In the genomic region with DNA sequence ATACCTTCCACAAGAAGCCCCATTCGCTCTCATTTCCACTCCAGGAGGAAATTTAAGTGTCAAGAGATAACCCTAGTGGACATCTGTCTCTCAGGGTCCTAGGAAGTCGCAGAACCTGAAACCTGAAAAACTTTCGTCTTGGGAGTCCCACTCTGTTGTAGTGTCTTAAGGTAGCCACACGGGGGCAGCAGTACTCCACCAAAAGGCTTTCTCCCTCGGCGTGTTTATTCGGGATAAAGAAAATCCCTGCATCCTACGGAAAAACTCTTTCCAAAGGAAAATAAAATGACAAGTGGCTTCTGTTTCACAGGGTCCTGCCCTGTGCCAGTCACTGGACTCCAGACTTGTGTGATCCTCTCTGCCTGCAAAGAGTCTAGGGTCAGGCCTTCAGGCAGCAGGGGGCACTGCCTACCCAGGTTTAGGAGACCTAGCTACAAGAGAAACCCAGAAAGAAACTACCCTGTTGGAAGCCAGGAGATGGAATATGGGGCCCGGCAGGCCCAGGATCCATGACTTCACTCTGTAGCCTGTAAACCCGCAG, we compare ENCODE assay signal across 8 mouse cellular contexts. TPM values are rescaled to one million over a fixed set of nuclear protein-coding genes. Genes with fewer than 3 reads are reported as not detected.
DNase-seq lines count a peak whose midpoint lies in the region; ATAC-seq and TF ChIP-seq lines count a peak whose summit lies in the region.

No protein-coding gene starts in this region.

- no peak for ATAC-seq in G1E (ENCODE audit: extremely low read depth, insufficient number of reproducible peaks, low FRiP score, poor library complexity, severe bottlenecking)
- peak; percentile 72 for ATAC-seq in forebrain, embryonic 16.5 days
- ATAC-seq in hematopoietic stem cell, adult 5-6 weeks (replicated peaks in 1 of 2; ENCODE audit: insufficient read depth in 1 of 2, low FRiP score in 2 of 2, low TSS enrichment in 1 of 2, low read depth in 1 of 2, poor library complexity in 2 of 2, severe bottlenecking in 2 of 2): peak; percentile 12 to 24; a peak in 3 of 4 replicates
- peak; percentile 54 for ATAC-seq in lung, embryonic 16.5 days (ENCODE audit: low read depth)

- peak overlapping the region; percentile 66 for H3K4me2 ChIP-seq in forebrain, embryonic 16.5 days (ENCODE audit: low read length)
- peak overlapping the region; percentile 67 for H3K4me2 ChIP-seq in lung, embryonic 16.5 days (ENCODE audit: low read depth, low read length)

- peaks cover 21% of the 10 kb centered on the region for H3K27me3 ChIP-seq in G1E (ENCODE audit: insufficient read depth, low read length)
- no peaks in the 10 kb centered on the region for H3K27me3 ChIP-seq in cerebellum, adult 2 months (ENCODE audit: control insufficient read depth, insufficient read depth, low read length)
- no peaks in the 10 kb centered on the region for H3K27me3 ChIP-seq in forebrain, embryonic 16.5 days (replicated peaks; ENCODE audit: control insufficient read depth, insufficient read depth, low read length)
- no peaks in the 10 kb centered on the region for H3K27me3 ChIP-seq in lung, embryonic 16.5 days (ENCODE audit: control insufficient read depth, insufficient read depth, low read depth, low read length)

- under 1% methylated on average over 10 of the region's 10 CpGs for WGBS in cerebellum, adult 2 months
- 1% methylated on average over 10 of the region's 10 CpGs for WGBS in forebrain, embryonic 16.5 days
- WGBS in lung, embryonic 16.5 days: under 1% methylated on average over 10 of the region's 10 CpGs

- peak overlapping the region; percentile 63; the same call in 1 of the 2 replicates for H3K4me3 ChIP-seq in G1E (ENCODE audit: low read depth, low read length)
- H3K4me3 ChIP-seq in cerebellum, adult 2 months (replicated peaks; ENCODE audit: insufficient read depth, low read depth, low read length): peak overlapping the region; percentile 89
- peak overlapping the region; percentile 30 for H3K4me3 ChIP-seq in forebrain, embryonic 16.5 days (replicated peaks; ENCODE audit: low read length)
- peak overlapping the region; percentile 41 for H3K4me3 ChIP-seq in lung, embryonic 16.5 days (ENCODE audit: low read length)

- peaks cover 82% of the 10 kb centered on the region for H3K4me1 ChIP-seq in G1E (ENCODE audit: insufficient read depth, low read depth, low read length)
- H3K4me1 ChIP-seq in cerebellum, adult 2 months (ENCODE audit: control insufficient read depth, insufficient read depth, low read length): no peaks in the 10 kb centered on the region
- H3K4me1 ChIP-seq in forebrain, embryonic 16.5 days (replicated peaks; ENCODE audit: control insufficient read depth, insufficient read depth, low read length): peaks cover 14% of the 10 kb centered on the region
- H3K4me1 ChIP-seq in lung, embryonic 16.5 days (replicated peaks; ENCODE audit: control insufficient read depth, insufficient read depth, low read length): peaks cover 40% of the 10 kb centered on the region

- no peak overlapping the region for H3K27ac ChIP-seq in cerebellum, adult 2 months (ENCODE audit: insufficient read depth, low read length)
- peak overlapping the region; percentile 4; the same call in 1 of the 2 replicates for H3K27ac ChIP-seq in forebrain, embryonic 16.5 days (ENCODE audit: low read length)
- H3K27ac ChIP-seq in lung, embryonic 16.5 days (ENCODE audit: low read length): peak overlapping the region; percentile 60

- TF ChIP-seq POLR2A in cerebellum, adult 2 months (IDR thresholded peaks at IDR 0.05; ENCODE audit: borderline replicate concordance, insufficient read depth, low read length): no peak

- H3K9me3 ChIP-seq in G1E (replicated peaks): no peaks in the 10 kb centered on the region
- H3K9me3 ChIP-seq in forebrain, embryonic 16.5 days (ENCODE audit: control insufficient read depth, low read length): no peaks in the 10 kb centered on the region
- no peaks in the 10 kb centered on the region for H3K9me3 ChIP-seq in lung, embryonic 16.5 days (ENCODE audit: control insufficient read depth, low read length)

- DNase-seq in G1E (ENCODE audit: low spot score): peak; percentile 60
- DNase-seq in cerebellum, adult 2 months: peak; percentile 63 to 74
- peak; percentile 37 for DNase-seq in layer of hippocampus, adult 9-10 months (ENCODE audit: low spot score)
- peak; percentile 67 for DNase-seq in ovary, postnatal 36 days (ENCODE audit: low spot score)
- DNase-seq in thymus, postnatal 14 days: peak; percentile 91

- peak overlapping the region; percentile 35 for H3K9ac ChIP-seq in forebrain, embryonic 16.5 days (replicated peaks; ENCODE audit: low read depth, low read length)
- H3K9ac ChIP-seq in lung, embryonic 16.5 days (ENCODE audit: low read length): peak overlapping the region; percentile 61

- peak; percentile 51; the same call in 1 of the 2 replicates for TF ChIP-seq CTCF in G1E (IDR thresholded peaks at IDR 0.05; ENCODE audit: low read depth, low read length)
- peak; percentile 80 for TF ChIP-seq CTCF in cerebellum, adult 2 months (IDR thresholded peaks at IDR 0.05; ENCODE audit: borderline replicate concordance, insufficient read depth, low read depth, low read length)

- H3K36me3 ChIP-seq in G1E (replicated peaks): peaks cover 2% of the 10 kb centered on the region
- H3K36me3 ChIP-seq in forebrain, embryonic 16.5 days (ENCODE audit: control insufficient read depth, insufficient read depth): no peaks in the 10 kb centered on the region
- H3K36me3 ChIP-seq in lung, embryonic 16.5 days (ENCODE audit: control insufficient read depth, insufficient read depth, low read length): no peaks in the 10 kb centered on the region

RNA-seq across cellular contexts. Expression of a gene that starts 25.9 kb away (rescaled TPM):
- total RNA-seq in G1E (2014; fragmentation: Nextera tagmentation) (223 and 226 TPM in 2 replicates), G1E (2017) (112 and 115 TPM in 2 replicates)
- polyA plus RNA-seq in G1E (2012): 16.6 and 17.0 TPM in 2 replicates
- polyA plus RNA-seq in cerebellum, adult 2 months (2012; rRNA removed): 238 and 254 TPM in 2 replicates
- 290 and 292 TPM in 2 replicates for polyA plus RNA-seq in forebrain, embryonic 16.5 days (2015; fragmentation: Nextera tagmentation; extraction: Ambion mirVana)
- 74.8 and 92.1 TPM in 2 replicates for total RNA-seq in hematopoietic stem cell, adult 5-6 weeks (2017)
- 430 and 439 TPM in 2 replicates for polyA plus RNA-seq in lung, embryonic 16.5 days (2015; fragmentation: Nextera tagmentation; extraction: Ambion mirVana)

RNA-seq across cellular contexts. Expression of a gene that starts 26.0 kb away (rescaled TPM):
- total RNA-seq in G1E (2014; fragmentation: Nextera tagmentation): 46.6 and 56.5 TPM in 2 replicates
- total RNA-seq in G1E (2017): 21.5 and 22.9 TPM in 2 replicates
- polyA plus RNA-seq in G1E (2012): 5.1 and 8.2 TPM in 2 replicates
- 57.6 and 59.2 TPM in 2 replicates for polyA plus RNA-seq in cerebellum, adult 2 months (2012; rRNA removed)
- 50.2 and 55.1 TPM in 2 replicates for polyA plus RNA-seq in forebrain, embryonic 16.5 days (2015; fragmentation: Nextera tagmentation; extraction: Ambion mirVana)
- total RNA-seq in hematopoietic stem cell, adult 5-6 weeks (2017): 43.5 and 53.3 TPM in 2 replicates
- 61.5 and 67.0 TPM in 2 replicates for polyA plus RNA-seq in lung, embryonic 16.5 days (2015; fragmentation: Nextera tagmentation; extraction: Ambion mirVana)

RNA-seq across cellular contexts. Expression of a gene that starts 56.8 kb away (rescaled TPM):
- total RNA-seq in G1E (2014; fragmentation: Nextera tagmentation): not detected in 2 replicates
- total RNA-seq in G1E (2017): 0.17 and 0.27 TPM in 2 replicates
- polyA plus RNA-seq in G1E (2012): not detected in 2 replicates
- not detected in 2 replicates for polyA plus RNA-seq in cerebellum, adult 2 months (2012; rRNA removed)
- not detected in 2 replicates for polyA plus RNA-seq in forebrain, embryonic 16.5 days (2015; fragmentation: Nextera tagmentation; extraction: Ambion mirVana)
- total RNA-seq in hematopoietic stem cell, adult 5-6 weeks (2017): 0.13 TPM in 1 of 2 replicates, not detected in the other
- polyA plus RNA-seq in lung, embryonic 16.5 days (2015; fragmentation: Nextera tagmentation; extraction: Ambion mirVana): not detected in 2 replicates

Comparison
In these comparisons a context has a peak if more than half of its experiments do, and no peak if none do; other contexts are left out.
1. DNase-seq: peak in every context shown above with its lines; median percentile 91 in thymus, postnatal 14 days; 68 in cerebellum, adult 2 months; 67 in ovary, postnatal 36 days; 60 in G1E; 37 in layer of hippocampus, adult 9-10 months.
2. H3K4me3 ChIP-seq: peak in every context shown above with its lines; median percentile 89 in cerebellum, adult 2 months; 63 in G1E; 41 in lung, embryonic 16.5 days; 30 in forebrain, embryonic 16.5 days.
3. RNA of a gene that starts 25.9 kb away (polyA plus RNA-seq): 430 to 439 TPM in lung, embryonic 16.5 days, 290 to 292 TPM in forebrain, embryonic 16.5 days and 238 to 254 TPM in cerebellum, adult 2 months; 16.6 to 17.0 TPM in G1E; every median in the first group is over 10 times any median in the second.